Comparison of ENCODE assay signal across 8 mouse cellular contexts in the genomic region with DNA sequence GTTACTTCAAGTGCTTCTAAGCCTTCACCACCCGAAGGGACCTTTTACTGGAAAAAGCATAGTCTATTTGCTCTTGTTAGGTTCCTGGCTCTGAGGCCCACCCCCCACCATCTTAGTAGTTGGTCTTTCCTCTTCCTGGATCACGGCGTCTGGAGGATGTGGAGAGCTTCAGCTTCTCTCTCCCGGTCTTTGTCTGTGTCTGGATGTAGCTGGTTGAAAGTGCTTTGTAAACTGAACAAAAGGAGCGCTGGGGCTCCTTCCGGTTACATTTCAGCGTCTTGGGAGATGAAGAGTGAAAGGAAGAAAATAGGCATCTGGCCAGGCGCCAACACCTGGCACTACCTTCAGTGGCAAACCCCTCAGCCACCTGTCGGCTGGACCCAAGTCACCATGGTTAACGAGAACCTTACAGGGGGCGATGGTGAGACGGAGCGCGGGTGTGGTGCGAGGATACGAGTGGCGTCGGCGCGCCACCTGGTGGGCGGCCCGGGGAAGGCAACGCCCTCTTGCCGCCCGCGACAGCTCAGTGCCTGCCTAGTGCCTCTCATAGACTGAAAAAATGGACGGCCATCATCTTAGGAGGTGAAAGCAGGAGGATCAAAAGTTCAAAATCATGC. TPM values are rescaled to one million over a fixed set of nuclear protein-coding genes. Genes with fewer than 3 reads are reported as not detected.
A peak's percentile ranks its signal among the peaks of the same experiment; 100 is the strongest.
DNase-seq lines count a peak whose midpoint lies in the region; ATAC-seq and TF ChIP-seq lines count a peak whose summit lies in the region.

No protein-coding gene starts in this region.

- no peaks in the 10 kb centered on the region for H3K36me3 ChIP-seq in intestine, embryonic 14.5 days (ENCODE audit: control insufficient read depth, insufficient read depth, low read length)

- no peaks in the 10 kb centered on the region for H3K9me3 ChIP-seq in intestine, embryonic 14.5 days (ENCODE audit: control insufficient read depth, low read length)

- H3K4me3 ChIP-seq in cortical plate, adult 2 months (ENCODE audit: insufficient read depth, low read length) = no peak overlapping the region
- peak overlapping the region; percentile 21; the same call in 1 of the 2 replicates for H3K4me3 ChIP-seq in intestine, embryonic 14.5 days (ENCODE audit: low read depth, low read length)

- TF ChIP-seq CTCF in cortical plate, adult 2 months (IDR thresholded peaks at IDR 0.05; ENCODE audit: extremely low read depth, insufficient read depth, low read length) = peak; percentile 89

- H3K9ac ChIP-seq in intestine, embryonic 14.5 days (ENCODE audit: low read length) = no peak overlapping the region

- intact Hi-C loops in gastrocnemius, postnatal 14 days (cut with DNase I; ENCODE audit: low total_unique reads) = no loop called here
- intact Hi-C loops in left cerebral cortex, postnatal 10 days (cut with DNase I) = loop anchor here (1.0 to 10.0 kb wide), 5 partner anchors 122 to 403 kb away; partner anchors contain the start of genes Kat7 and Slc35b1

- H3K27ac ChIP-seq in cortical plate, adult 2 months (ENCODE audit: insufficient read depth, low read length) = no peak overlapping the region
- H3K27ac ChIP-seq in intestine, embryonic 14.5 days (ENCODE audit: low read depth) = no peak overlapping the region

- DNase-seq in adipocyte (ENCODE audit: low spot score) = peak; percentile 77
- DNase-seq in gastrocnemius, postnatal 14 days = peak; percentile 86
- peak; percentile 93 for DNase-seq in intestine, embryonic 14.5 days (ENCODE audit: low spot score)
- peak; percentile 80 to 91 for DNase-seq in left cerebral cortex, postnatal 10 days (ENCODE audit: extremely low spot score in 1 of 2, low spot score in 2 of 2)
- DNase-seq in right cerebral cortex, postnatal 10 days (ENCODE audit: low spot score in 2 of 2) = peak; percentile 88 to 91
- peak; percentile 88 for DNase-seq in urinary bladder, postnatal 14 days (ENCODE audit: low spot score)

- H3K4me2 ChIP-seq in intestine, embryonic 14.5 days (ENCODE audit: low read length) = peak overlapping the region; percentile 42

- ATAC-seq in intestine, embryonic 14.5 days (replicated peaks; ENCODE audit: low FRiP score, low TSS enrichment, low read depth) = peak; percentile 70
- ATAC-seq in megakaryocyte progenitor cell, adult 5-6 weeks (replicated peaks; ENCODE audit: poor library complexity) = peak; percentile 98

- peaks cover under 1% of the 10 kb centered on the region; the same call in 1 of the 2 replicates for H3K4me1 ChIP-seq in cortical plate, adult 2 months (ENCODE audit: control insufficient read depth, insufficient read depth, low read length)
- peaks cover 8% of the 10 kb centered on the region for H3K4me1 ChIP-seq in intestine, embryonic 14.5 days (replicated peaks; ENCODE audit: control insufficient read depth, insufficient read depth, low read length)

- H3K27me3 ChIP-seq in intestine, embryonic 14.5 days (replicated peaks; ENCODE audit: control insufficient read depth, insufficient read depth, low read length) = peaks cover 11% of the 10 kb centered on the region

- no peak for TF ChIP-seq POLR2A in cortical plate, adult 2 months (IDR thresholded peaks at IDR 0.05; ENCODE audit: extremely low read depth, insufficient read depth, low read length)

- 6% methylated on average over 27 of the region's 27 CpGs for WGBS in intestine, embryonic 14.5 days

RNA-seq across cellular contexts. Expression of gene Nxph3, which starts 6.2 kb away (rescaled TPM):
- 30.2 and 33.4 TPM in 2 replicates for polyA plus RNA-seq in cortical plate, adult 2 months (2012; rRNA removed)
- total RNA-seq in gastrocnemius, postnatal 14 days (2021) = 1 to 10 TPM in 1 of 2 experiments, under 1 TPM in 1; 0.70 to 1.2 TPM
- 0.68 and 0.74 TPM in 2 replicates for polyA plus RNA-seq in intestine, embryonic 14.5 days (2014; fragmentation: Nextera tagmentation; extraction: Ambion mirVana)
- 10 to 100 TPM; 35.6 to 41.7 TPM for total RNA-seq in left cerebral cortex, postnatal 10 days (2021)
- total RNA-seq in megakaryocyte progenitor cell, adult 5-6 weeks (2015) = not detected in 2 replicates
- not detected in 2 replicates for total RNA-seq in megakaryocyte progenitor cell, adult 5-6 weeks (2017)

Comparison
In these comparisons a context has a peak if more than half of its experiments do, and no peak if none do; other contexts are left out.
1. RNA of gene Nxph3, which starts 6.2 kb away (total RNA-seq): 35.6 to 41.7 TPM in left cerebral cortex, postnatal 10 days; 0.70 to 1.2 TPM in gastrocnemius, postnatal 14 days and not detected in megakaryocyte progenitor cell, adult 5-6 weeks; every median in the first group is over 10 times any median in the second.
2. Peak in every context shown above with its lines, with median percentiles within 50 percentile points of each other: DNase-seq.